Mouse (Mus musculus): Measurements from ENCODE around the gene Arhgef9.

DNA sequence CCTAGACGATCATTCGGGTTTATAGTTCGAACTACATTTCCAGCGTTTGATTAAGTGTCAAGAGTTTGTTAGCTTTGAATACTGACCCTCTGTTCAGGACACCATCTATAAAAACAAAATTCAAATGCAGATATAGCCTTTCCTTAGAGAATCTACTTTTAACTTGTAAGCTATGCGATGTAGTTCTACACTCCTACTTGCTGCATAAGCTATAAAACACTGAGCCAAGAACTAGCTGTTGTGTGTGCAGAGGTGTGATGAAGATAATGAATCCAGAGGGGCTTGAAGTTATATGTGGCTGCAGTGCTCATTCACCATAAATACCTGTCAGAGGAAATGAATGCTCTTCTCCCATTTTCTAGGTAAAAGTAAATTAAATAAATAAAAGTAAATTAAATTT lies 63.2 kb downstream of the Arhgef9 start:
- TF ChIP-seq CTCF (conservative IDR thresholded peaks at IDR 0.05 in 1 of 2, IDR thresholded peaks at IDR 0.05 in 1 of 2; ENCODE audit: low read depth in 2 of 2, low read length in 2 of 2) (no peak), EP300 (IDR thresholded peaks at IDR 0.05; ENCODE audit: low read length) (no peak), BHLHE40 (IDR thresholded peaks at IDR 0.05; ENCODE audit: low read depth, low read length) (no peak), MXI1 (IDR thresholded peaks at IDR 0.05; ENCODE audit: low read depth, low read length) (no peak), ELF1 (IDR thresholded peaks at IDR 0.05; ENCODE audit: low read depth, low read length) (no peak), USF1 (IDR thresholded peaks at IDR 0.05; ENCODE audit: low read depth, low read length) (no peak), ETS1 (conservative IDR thresholded peaks at IDR 0.05; ENCODE audit: low read depth, low read length) (no peak), UBTF (IDR thresholded peaks at IDR 0.05; ENCODE audit: low read depth, low read length) (no peak)

All from CH12.LX (cell line).